19 mouse cellular contexts compared by ENCODE assay signal in the genomic region with DNA sequence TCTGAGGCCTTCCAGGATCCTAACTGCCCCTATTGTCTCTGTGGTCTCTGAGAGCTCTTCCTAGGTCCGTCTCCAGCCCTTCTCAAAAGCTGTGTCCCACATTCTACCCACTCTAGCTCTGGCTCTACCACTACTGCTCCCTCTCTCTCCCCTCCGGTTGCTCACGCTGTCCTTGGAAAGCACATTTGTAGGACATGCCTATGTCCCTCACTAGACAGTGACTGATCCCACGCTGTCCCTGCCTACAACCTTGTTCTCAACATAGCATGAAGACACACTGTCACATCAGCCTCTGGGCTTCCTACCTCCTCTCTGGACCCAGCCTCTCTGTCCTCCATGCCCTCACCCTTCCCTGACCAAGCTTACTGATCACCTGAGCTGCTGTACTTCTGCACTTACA.
DNase-seq lines count a peak whose midpoint lies in the region; ATAC-seq and TF ChIP-seq lines count a peak whose summit lies in the region.
"Had no signal": no experiment of that assay in that cellular context is flagged by ENCODE, and none has a peak within 500 bp of the region (broad histone marks: within the 10 kb centered on the region; RNA-seq: fewer than 3 reads in every experiment).

No protein-coding gene starts in this region.

- H3K27ac ChIP-seq in heart, embryonic 12.5 days (ENCODE audit: poor library complexity, severe bottlenecking) = peak overlapping the region; percentile 60
- peak overlapping the region; percentile 39; the same call in 1 of the 2 replicates for H3K27ac ChIP-seq in liver, embryonic 13.5 days
- H3K27ac ChIP-seq: forebrain, embryonic 13.5 days; midbrain, embryonic 10.5 days had no signal

- H3K4me3 ChIP-seq in heart, embryonic 12.5 days = no peak overlapping the region
- H3K4me3 ChIP-seq in liver, embryonic 13.5 days (replicated peaks) = no peak overlapping the region
- no peak overlapping the region for H3K4me3 ChIP-seq in myocyte
- H3K4me3 ChIP-seq: erythroblast, embryonic 14.5 days; forebrain, embryonic 13.5 days; midbrain, embryonic 10.5 days had no signal

- DNase-seq in adrenal gland, adult 8-10 months = peak; percentile 64
- no peak for DNase-seq in adrenal gland, postnatal 25 days
- DNase-seq in heart, adult 9 months (ENCODE audit: low spot score in 2 of 2) = no peak
- no peak for DNase-seq in liver, embryonic 13.5 days
- no peak for DNase-seq in liver
- DNase-seq in urinary bladder, adult 18-20 months (ENCODE audit: low spot score in 2 of 2) = no peak
- DNase-seq: cerebellum, adult 9-10 months; gastrocnemius, postnatal 36 days; kidney, adult 11 months; kidney, postnatal 10 days; lung, adult 2 months; lung, postnatal 36 days; right cerebral cortex, postnatal 4 days; thymus, adult 2 months had no signal

- peak; percentile 21 for TF ChIP-seq POLR2A in myocyte (IDR thresholded peaks at IDR 0.05; ENCODE audit: insufficient read length, low read depth)

- H3K4me2 ChIP-seq in heart, embryonic 12.5 days = no peak overlapping the region
- H3K4me2 ChIP-seq in liver, embryonic 13.5 days = no peak overlapping the region
- H3K4me2 ChIP-seq in myocyte (ENCODE audit: low read depth) = peak overlapping the region; percentile 94
- H3K4me2 ChIP-seq: forebrain, embryonic 13.5 days had no signal

- peaks cover 100% of the 10 kb centered on the region for H3K79me2 ChIP-seq in myocyte (ENCODE audit: control insufficient read depth, insufficient read depth)

- no peaks in the 10 kb centered on the region for H3K36me3 ChIP-seq in heart, embryonic 12.5 days
- H3K36me3 ChIP-seq in liver, embryonic 13.5 days = peaks cover 8% of the 10 kb centered on the region; the same call in 1 of the 2 replicates
- peaks cover 13% of the 10 kb centered on the region for H3K36me3 ChIP-seq in myocyte (ENCODE audit: control insufficient read depth, insufficient read depth)
- H3K36me3 ChIP-seq: midbrain, embryonic 10.5 days had no signal

- peaks cover 36% of the 10 kb centered on the region for H3K4me1 ChIP-seq in heart, embryonic 12.5 days (replicated peaks)
- H3K4me1 ChIP-seq in liver, embryonic 13.5 days (replicated peaks) = peaks cover 36% of the 10 kb centered on the region

- 67% methylated on average over 4 of the region's 4 CpGs for WGBS in heart, embryonic 12.5 days
- WGBS in liver, embryonic 13.5 days (ENCODE audit: insufficient replicate concordance) = 78% methylated on average over 4 of the region's 4 CpGs

- peaks cover 7% of the 10 kb centered on the region for H3K9me3 ChIP-seq in heart, embryonic 12.5 days (replicated peaks)
- peaks cover 5% of the 10 kb centered on the region for H3K9me3 ChIP-seq in liver, embryonic 13.5 days (replicated peaks)

- H3K27me3 ChIP-seq in heart, embryonic 12.5 days (replicated peaks) = no peaks in the 10 kb centered on the region
- H3K27me3 ChIP-seq in liver, embryonic 13.5 days = no peaks in the 10 kb centered on the region
- H3K27me3 ChIP-seq in myocyte (ENCODE audit: control insufficient read depth, insufficient read depth, insufficient read length) = no peaks in the 10 kb centered on the region
- H3K27me3 ChIP-seq: forebrain, embryonic 13.5 days had no signal

- H3ac ChIP-seq in myocyte (ENCODE audit: control insufficient read depth, insufficient read length) = no peak overlapping the region

- H3K9ac ChIP-seq in heart, embryonic 12.5 days = no peak overlapping the region
- H3K9ac ChIP-seq in liver, embryonic 13.5 days = no peak overlapping the region
- H3K9ac ChIP-seq: forebrain, embryonic 13.5 days had no signal

- no peak for ATAC-seq in heart, embryonic 12.5 days (ENCODE audit: insufficient number of reproducible peaks, low FRiP score)
- ATAC-seq in liver, embryonic 13.5 days (ENCODE audit: low read depth) = no peak
- ATAC-seq: forebrain, embryonic 13.5 days had no signal

TF ChIP-seq in myocyte, 11 proteins besides CTCF, POLR2A, EP300 and RAD21:
- TF ChIP-seq TCF12 (IDR thresholded peaks at IDR 0.05; ENCODE audit: insufficient read depth, poor library complexity, severe bottlenecking) = no peak
- TF ChIP-seq MYOD1 (IDR thresholded peaks at IDR 0.05; ENCODE audit: control insufficient read depth in 1 of 3, insufficient read length in 2 of 3, low read depth in 2 of 3) = no peak
- no peak for TF ChIP-seq MAX (IDR thresholded peaks at IDR 0.05; ENCODE audit: low read depth)
- no peak for TF ChIP-seq TCF3 (IDR thresholded peaks at IDR 0.05; ENCODE audit: insufficient read length, low read depth)
